Mouse (Mus musculus) right cerebral cortex, postnatal 36 days (tissue): ENCODE results near the gene Entpd2.

Experiments used
- DNase-seq, 2 experiments: peaks; one replicate each; pipeline ENCODE4 v3.0.0; 2022; ENCODE audit warnings: low spot score in 2 of 2, mixed read lengths in 1 of 2

Entpd2 gene

DNA sequence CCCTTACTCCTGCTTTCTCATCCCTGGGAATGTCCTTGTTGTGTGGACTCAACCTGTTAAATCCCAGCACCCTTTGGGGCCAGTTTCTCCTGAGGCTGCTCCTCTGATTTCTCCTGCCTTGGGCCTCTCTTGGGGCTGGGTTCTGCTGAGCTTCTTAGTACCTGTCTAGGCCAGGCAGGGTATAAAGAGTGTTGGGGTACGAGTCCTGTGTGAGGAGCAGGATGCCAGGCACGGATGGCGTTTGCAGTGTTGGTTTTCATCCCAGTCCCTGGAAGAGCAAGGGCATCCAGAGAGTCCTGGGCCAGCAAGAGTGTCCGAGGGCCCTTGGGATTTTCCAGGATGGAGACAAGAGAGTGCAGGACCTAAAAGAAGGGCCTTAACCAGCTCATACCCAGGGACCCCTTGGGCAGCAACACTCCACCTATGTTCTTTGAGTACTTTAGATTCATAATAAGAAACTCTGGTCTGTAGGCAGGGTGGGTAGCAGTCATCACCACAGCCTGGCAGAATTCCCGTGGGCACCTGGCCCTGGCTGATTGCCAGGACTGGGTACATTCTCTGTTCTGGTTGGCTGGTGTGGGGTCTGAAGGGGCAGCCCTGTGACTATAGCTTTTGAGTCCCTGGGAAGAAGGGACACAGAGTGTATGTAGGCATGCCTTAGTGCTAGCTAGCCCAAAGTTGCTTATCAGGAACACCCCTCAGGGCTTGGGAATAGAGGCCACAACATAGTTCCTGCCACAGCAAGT, 33.9 kb downstream of the Entpd2 start:
- no peak for DNase-seq

DNA sequence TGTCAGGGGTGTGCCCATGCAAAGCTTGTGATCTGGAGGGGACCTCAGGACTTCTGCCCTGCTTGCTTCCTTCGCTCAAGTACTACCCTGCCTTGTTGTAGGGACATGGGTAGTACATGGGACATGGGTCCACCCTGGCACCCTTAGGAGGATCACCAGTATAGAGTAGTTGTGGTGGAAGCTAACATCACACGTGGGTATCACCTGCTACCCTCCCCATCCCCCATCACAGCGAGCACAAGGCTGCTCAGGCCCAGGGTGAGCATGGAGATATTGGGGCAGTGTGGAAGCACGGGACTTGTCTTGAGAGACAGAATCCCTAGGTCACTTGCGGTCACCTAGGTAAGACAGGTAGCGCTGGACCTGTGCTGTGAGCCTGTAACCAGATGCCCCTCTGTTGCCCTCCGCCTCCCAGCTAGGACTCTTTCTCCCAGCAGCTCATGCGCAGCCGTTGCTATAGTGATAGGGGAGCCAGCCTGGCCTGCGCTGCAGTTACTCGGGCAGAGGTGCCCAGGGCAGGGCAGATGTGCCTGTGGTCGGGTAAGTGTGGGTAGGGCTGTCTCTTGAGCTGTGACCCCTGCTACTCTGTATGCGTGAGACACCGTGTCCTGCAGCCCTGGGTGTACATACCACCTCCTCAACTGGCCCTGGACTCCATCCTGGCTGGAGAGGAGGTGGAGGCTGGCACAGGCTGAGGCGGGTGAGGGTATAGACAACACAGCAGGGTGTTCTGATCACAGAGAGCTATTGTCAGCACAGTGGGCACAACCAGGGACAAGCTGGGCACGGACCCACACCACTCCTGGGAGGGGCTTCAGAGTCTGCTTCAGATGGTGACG, 34.9 kb downstream of the Entpd2 start:
- DNase-seq: peak in 1 of 2 experiments; percentile 39

DNA sequence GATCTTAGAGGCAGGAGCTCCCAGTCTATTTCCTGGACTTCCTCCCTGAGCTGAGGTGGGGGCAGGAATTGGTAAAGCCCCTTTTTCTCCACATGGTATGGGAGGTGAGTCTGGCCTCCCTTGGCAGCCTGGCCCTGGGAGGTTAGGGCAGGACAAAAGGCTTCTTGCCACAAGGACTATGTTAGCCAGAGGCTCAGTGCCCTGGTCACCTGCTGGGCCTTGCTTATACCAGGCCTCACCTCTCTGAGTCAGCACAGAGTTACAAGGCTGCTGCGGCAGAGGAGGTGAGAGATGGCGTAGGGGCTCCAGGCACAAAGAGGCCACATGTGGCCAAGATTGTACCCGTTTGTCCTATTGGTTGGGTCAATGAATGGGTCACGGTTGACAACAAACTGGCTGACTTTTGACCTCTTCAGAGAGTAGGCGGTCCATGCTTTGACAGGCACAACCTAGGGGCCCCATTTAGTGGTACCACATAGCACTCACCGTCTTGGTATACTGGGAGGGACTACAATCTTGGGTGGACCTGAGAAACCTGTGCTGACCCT, 35.7 kb downstream of the Entpd2 start:
- DNase-seq: no peak

DNA sequence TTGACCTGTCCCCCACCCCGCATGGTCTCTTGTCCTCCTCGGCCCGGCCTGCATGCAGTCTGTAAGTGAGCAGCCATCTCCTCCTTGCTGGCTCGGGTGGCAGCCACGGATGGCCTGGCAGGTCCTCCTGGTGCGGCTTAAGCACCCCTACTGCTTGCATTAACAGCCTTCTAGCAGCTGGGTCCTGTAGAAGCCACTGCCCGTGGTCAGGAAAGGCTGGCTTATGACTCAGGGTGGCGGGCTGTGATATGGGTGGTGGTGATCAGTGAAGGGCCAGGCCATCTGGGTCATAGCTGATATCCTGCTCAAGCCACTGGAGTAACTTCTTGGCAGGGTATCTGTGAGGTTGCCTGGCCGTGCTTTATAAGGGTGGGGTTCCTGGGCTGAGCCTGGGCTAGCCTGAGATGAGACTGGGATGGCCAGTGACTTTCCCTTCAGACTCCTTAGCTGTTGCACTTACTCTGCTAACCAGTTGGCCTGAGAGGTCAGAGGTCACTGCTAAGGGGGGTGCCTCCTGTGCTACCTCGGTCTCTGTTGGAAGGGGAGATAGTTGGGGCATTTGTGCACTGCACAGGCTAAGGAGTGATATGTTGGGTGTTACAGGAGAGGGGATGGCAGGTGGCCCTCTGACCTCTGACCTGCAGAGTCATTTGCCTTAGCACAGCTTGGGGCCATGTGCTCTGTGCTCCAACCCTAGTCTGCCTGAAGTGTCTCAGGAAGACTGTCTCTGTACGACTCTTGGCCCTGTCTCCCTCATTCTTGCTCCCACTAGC, 36.8 kb downstream of the Entpd2 start:
- DNase-seq: no peak

DNA sequence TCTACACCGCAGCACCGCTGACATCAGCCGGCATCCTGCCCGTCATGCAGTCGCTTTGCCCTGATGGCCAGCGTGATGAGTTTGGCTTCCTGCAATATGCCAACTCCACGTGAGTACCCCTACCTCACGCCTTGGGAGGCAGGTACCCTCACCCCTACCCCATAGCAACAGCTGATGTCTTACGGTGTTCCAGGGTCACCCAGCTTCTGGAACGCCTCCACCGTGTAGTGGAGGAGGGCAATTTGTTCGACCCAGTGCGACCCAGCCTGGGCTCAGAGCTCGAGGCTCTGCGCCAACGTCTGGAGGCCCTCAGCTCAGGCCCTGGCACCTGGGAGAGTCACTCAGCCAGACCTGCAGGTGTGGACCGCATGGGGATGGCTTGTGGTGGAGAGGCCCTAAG, 37.4 kb downstream of the Entpd2 start:
- DNase-seq: no peak

DNA sequence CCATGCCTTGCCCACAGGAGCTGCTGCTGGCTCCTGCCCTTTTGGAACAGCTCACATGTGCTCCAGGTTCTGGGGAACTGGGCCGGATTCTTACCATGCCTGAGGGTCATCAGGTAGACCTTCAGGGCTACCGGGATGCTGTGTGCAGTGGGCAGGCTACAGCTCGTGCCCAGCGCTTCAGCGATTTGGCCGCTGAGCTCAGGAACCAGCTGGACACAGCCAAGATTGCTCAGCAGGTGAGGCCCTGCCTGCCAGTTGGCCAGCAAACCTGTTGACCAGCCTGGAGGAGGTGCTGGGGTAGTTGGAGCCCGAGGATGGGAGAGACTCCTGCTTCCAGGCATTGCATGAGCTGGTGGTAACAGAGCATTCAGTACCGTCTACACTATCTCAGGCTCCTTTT, 38.6 kb downstream of the Entpd2 start:
- no peak for DNase-seq

DNA sequence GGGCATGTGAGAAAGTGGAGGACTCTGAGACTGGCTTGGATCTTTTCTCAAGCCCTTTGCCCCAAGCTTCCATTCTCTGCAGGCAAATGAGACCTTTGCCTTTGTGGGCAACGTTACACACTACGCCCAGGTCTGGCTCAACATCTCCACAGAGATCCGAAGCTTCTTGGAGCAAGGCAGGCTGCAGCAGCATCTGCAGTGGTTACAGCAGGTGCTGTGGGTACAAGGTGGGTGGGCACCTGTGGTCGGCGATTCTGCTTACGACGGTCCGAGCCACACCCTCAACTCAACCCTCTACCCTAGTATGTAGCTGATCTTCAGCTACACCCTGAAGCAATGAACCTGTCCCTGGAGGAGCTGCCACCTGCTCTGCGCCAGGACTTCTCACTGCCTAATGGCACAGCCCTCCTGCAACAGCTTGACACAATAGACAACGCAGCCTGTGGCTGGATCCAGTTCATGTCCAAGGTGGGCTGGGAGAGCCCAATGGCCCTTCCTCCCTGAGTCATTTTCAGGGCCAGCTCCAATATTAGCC, 40.7 kb downstream of the Entpd2 start:
- DNase-seq: no peak

DNA sequence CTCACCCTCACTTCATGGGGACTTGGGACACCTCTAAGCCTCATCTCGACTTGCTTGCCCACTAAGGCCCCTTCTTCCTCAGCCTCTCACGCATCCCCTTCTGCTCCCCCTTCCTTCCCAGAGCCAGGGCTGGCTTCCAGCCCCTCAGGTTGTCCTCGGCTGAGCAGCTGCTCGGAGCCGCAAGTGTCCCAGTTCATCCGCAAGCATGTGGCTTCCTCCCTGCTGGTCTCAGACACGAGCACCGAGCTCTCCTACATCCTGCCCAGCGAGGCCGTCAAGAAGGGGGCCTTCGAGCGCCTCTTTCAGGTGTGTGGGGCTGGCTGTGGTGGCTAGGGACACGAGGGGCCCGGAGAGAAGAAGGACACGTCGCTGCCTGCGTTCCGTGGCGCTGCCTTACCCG, 45.4 kb downstream of the Entpd2 start:
- DNase-seq: no peak

DNA sequence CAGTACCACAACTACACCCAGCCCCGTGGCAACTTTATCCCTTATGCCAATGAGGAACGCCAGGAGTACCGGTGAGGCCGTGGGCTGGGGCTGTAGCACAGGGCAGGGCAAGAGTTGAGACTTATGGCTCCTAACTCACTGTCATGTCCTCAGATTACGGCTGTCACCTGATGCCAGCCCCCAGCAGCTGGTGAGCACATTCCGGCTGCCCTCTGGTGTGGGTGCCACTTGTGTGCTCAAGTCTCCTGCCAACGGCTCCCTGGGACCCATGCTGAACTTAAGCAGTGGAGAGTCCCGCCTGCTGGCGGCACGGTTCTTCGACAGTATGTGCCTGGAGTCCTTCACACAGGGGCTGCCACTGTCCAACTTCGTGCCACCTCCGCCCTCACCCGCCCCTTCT, 47.0 kb downstream of the Entpd2 start:
- DNase-seq: no peak
